Mouse (Mus musculus) 416B (cell line): ENCODE measurements around the gene Cog1.
A peak's percentile ranks its signal among the peaks of the same experiment; 100 is the strongest.

Experiments
- DNase-seq: peaks from one replicate; pipeline ENCODE4 v3.0.0; 2011; ENCODE audit warnings: low read depth

Cog1 gene

DNA sequence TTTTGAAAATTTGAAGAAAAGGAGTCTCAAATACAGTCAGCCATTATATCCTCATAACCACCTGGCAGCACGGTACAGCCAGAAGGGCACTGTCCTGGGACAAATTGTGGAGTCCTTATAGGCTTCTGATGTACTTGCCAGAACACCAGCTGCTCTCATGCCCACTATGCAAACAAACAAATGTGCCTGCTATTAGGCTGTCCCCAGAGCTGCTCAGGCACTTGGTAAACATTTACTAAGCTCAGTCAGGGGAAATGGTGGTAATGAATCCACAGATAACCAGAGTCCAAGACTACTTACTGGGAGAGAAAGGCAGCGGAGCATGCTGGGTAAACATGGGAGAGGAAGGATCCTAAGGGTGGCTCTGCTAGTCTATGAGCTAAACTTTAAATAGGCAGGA lies 18.2 kb downstream of the Cog1 start:
- DNase-seq: no peak

DNA sequence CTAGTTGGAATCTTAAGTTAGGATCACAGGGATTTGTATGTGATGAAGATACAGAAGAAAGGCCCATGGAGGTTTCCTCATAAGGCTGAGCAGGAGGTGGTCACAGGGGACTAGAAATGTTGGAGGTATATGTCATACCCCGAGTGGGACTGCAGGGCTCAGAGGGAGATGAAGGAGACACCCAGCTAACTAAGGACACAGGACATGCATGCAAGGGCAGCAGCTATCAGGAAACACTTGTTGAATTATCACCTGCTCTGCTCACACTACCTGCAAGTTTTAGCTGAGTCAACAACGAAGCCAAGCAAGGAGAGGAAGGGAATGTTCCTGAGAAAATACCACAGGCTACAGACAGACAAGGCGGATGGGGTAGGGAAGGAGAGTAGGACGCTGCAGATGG lies 18.7 kb downstream of the Cog1 start:
- no peak for DNase-seq

DNA sequence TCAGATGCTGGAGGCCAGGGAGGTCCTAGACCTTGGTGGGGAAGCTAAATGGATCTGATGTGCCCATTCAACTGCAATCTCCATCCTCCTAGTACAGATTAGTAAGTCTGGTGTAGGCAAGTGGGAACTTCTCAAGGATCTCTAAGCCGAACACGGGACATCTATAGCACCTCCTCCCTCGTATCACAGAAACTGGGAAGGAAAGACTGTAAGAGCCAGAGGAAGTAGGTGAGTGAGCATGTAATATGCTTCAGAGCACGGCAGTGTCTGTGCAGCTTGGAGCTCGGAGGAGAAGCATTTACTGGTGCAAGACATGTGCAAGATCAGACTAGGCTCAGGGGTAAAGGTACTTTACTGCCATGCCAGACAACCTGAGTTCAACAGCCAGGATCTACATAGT lies 19.9 kb downstream of the Cog1 start:
- no peak for DNase-seq

DNA sequence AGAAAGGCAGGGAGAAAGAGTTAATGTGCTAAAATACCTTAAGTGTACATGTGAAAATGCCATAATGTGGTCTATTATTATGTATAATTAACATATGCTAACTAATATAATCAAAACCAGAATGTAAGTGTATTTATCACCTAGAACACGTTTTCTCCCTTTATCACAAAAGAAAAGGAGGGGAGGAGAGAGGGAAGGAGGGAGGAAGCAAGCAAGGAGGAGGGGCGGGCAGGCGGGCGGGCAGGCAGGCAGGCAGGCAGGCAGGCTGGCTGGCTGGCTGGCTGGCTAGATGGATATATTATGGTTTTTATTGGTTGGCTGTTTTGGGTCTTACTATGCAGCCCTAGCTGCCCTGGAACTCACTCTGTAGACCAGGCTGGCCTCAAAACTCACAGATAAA lies 20.7 kb downstream of the Cog1 start:
- no peak for DNase-seq

DNA sequence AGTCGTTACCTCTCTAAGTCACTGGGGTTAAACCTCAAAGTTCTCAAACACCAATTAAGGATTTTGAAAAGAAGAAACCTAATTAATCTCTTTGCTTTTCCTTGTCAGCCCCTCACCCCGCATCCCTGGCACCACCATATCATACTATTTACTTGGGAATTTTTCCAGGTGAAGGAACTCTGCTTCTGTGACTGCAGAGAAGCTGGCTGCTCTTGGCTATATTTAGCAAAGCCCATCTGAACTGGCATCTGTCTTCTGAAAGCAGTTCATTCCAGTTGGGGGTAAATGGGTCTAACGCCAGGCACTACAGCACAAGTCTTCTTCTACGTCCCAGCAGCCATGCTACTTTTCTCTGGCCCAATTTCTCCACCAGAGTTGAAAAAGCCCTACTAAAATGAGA lies 24.6 kb downstream of the Cog1 start:
- DNase-seq: no peak

DNA sequence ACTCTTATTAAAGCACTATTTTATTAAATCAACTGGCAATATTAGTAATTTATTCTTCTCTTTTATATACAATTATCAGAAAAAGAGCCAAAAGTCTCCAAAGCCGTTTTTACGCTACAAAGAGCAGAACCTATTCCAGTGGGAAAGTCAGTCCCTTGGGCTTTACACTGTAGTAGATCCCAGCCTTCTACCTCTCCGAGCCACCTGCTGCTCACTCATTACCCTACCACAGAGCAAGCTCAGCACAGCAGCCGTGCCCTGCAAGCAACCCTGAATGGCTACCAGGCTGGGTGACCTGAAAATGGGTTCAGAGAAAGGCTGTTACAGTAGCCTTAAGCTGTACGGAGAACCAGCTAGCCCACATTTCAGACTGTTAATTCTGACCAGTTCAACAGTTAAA lies 25.6 kb downstream of the Cog1 start:
- DNase-seq: no peak

DNA sequence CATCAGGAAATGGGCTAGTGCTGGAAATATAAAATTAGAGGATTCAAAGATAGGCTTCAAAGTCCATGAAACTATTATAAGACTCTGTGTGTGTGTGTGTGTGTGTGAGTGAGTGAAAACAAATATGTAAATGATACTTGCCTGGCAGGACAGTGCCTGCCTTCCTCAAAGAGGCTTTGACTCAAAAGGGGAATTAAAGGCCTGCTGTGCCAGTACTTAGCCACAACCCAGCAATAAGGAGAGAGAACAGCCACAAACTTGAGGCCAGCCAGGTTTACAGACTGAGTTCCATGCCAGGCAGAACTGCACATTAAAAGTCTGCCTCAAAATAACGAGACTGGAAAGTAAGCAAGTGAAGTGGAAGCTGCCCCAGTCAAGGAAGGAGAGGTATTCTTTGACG lies 27.9 kb downstream of the Cog1 start:
- no peak for DNase-seq

DNA sequence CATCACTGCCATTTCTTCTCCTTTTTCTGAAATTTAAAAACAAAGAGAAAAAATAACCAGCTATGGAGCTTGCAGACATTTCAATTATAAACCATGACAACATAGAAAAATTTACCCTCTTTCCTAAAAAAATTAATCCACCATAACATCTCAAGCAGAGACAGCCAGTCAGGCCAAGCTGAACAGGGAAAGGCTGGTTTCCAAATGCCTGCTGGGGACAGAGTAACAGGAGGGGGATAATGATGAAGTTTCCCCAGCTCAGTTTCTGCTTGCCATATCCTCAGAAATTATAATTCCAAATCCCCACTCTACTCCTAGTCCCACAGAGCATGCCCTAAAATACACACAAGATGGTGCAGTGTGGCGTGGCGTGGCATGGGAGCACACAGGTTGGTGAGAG lies 28.4 kb downstream of the Cog1 start:
- DNase-seq: no peak

DNA sequence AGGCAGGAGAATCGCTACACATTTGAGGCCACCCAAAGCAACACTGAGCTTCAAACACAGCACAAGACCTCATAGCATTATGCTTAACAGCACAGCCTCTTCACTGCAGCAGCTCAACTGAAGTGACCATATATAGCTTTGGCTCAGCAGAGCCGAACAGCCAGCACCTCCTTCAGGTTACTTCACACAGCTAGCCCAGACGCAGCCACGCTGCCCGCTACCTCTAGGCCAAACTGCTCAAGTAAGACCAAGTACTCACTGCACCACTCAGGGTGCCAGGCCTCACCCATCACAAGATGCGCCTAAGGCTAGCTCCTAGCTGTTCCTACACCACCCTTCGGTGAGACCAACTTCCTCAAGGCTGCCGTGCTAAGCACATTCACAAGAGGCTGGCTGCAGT lies 29.4 kb downstream of the Cog1 start:
- peak; percentile 32 for DNase-seq

DNA sequence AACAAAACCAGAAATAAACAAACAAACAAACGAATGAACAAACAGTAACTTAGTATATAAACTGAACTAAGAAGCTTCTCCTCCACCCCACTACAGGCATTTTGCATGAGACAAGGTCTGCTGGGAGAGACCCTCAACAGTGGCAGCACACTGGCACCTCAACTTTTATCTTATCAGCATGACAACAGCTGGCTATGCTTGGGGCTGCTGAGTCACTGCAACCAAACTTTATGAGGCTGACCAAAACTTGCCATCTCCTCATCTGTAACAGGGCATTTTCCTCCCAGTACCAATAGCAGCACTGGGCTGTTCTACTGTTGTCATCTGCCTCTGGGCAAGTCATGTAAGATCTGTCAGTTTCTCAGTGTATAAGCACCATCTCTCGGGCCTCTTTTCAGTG lies 32.0 kb downstream of the Cog1 start:
- peak; percentile 84 for DNase-seq

DNA sequence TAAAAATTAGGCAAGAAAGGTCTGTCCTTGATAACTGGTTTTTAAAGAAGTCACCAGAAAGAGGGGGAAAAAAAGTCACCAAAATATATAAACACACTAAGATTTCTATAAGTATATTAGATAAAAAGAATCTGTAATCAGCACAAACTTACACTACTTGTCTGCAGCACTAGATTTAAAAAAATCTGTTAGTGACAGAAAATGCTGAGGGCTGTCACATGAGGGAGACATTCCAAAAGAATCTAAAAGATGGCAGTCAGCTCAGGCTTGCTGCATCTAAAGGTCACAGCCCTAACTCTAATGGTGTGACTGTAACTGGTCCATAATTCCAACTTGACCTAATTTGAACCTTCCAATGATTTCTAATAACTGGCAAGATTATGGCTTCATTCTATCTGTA lies 33.0 kb downstream of the Cog1 start:
- DNase-seq: peak; percentile 35

DNA sequence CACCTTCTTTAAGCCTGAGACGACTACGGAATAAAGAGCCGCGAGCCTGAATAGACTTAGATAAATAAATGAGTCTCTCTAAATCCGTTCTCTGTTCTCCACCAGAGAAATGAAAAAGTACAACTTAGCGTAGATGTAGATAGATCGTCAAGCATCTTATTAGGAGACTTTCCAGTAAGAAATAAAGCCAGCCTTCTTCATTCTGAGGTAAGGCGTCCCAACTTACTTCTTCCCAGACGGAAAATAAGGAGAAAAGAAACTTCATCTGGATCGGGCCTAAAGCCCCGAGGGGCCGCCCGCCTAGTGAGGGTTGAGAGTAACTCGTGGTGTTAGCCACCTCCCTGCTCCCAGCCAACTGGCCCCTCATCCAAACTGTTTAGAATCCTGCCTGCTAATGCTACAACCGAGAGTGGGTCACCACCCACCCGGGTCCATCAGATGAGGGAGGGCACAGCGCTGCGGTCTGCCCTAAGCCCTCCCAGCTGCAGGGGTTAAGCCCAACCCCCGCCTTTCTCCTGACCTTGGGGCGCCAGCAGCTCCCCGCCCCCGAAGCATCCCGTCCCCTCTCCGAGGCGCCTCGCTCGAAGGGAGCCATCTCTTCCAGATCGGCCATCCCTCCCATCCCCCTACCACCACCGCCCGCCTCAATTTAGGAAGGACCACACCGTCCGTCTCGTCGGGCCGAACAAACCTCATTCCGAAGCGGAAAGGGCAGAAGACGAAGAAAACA lies 34.1 kb downstream of the Cog1 start:
- peak; percentile 81 for DNase-seq

DNA sequence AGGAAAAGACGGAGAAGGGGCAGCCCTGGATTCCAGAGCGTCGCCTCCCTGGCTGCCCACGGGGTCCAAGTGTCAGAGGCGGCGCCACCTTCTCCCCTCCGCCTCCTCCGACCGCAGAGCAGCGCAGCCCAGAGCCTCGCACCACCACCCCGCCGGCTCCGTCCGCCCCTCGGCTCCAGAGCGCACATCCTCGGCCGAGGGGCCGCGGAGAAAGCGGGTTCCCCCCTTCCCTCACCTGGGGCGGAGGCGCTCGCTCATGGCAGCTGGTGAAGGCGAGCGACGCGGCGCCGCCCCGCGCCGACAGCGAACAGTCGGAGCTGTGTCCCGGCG lies 34.6 kb downstream of the Cog1 start:
- DNase-seq: no peak

DNA sequence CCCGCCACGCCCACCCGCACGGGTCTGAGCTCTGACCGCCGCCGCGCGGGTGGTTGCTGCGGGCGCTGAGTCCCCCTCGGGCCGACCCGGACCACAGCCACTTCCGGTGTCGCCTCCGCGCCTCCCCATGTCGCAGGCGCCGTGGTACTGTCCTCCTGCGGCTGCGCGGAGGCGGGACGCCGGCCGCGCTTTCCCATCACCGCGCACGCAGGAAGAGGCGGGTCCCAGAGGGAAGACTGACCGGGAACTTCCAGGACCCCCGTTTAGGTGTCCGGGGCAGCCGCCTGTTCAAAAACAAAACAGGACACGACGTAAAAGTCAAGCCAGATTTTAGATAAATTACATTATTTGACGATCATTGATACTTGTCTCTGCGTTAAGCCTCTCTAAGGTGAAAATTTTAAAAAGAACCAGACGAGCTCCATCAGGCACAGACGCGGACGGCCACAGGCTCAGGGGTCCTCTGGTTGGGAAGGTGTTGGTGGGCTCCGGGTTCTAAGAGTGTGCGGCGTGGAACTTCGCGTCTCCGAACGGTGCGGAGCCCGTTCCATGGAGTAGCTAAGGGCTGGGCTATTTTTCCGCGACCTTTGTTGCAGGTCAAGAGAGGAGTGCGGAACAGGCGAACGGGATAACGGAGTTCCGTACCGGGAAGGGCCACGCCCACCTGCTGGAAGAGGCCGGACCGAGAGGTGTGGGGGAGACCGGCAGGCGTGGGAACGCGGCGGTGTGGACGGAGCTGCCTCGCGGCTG lies 35.2 kb downstream of the Cog1 start, which contains the start of the genes Fam104a and D11Wsu47e:
Gene Fam104a, minus strand, starts transcription at position 199 of the 750 bp plus-strand sequence.
Gene D11Wsu47e, plus strand, starts transcription at position 456 of the 750 bp plus-strand sequence.
- peak; percentile 96 for DNase-seq

DNA sequence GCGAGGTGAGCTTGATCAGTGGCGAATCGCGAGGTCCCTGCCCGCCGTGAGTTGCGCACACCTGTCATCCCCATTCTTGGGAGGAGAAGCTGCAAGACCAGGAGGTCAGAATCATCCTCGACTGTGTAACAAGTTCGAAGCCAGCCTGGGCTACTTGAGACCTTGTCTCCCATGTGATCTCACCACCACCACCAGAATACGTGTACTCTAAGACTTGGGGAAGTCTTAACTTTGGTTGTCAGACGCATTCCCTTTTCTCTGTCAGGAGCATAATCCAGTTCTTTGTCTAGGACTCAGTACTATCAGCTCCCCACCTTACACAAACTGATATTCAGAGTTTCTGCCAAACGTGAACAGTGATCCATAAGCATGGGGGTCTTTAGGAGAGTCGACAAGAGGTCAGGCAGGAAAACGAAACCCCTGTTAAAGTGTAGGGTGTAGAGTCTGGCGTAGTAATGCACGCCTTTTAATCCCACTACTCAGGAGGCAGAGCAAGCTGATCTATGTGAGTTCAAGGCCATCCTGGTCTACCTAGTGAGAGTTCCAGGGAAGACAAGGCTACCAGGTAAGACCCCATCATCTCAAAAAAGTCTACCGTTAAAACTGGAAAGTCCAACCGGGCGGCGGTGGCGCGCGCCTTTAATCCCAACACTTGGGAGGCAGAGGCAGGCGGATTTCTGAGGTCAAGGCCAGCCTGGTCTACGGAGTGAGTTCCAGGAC lies 35.9 kb downstream of the Cog1 start:
- DNase-seq: no peak

DNA sequence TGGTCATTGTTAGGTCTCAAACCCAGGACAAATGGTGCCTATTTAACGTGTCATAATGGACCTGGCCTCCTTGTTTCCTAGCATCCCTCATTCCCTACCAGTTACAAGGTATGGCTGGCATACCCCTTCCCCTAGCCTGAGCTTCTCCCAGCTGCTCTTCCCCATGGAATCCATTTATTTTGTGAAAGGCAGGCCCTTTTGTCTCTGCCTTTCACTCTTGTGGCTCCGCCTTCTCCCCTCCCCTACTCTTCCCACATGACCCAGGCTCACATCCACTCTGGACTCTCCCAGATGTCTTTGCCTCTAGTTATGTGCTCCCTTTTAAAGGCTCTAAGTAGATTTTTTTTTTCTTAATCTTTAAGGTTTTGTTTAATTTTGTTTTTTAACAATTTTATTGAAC lies 38.1 kb downstream of the Cog1 start:
- DNase-seq: no peak

DNA sequence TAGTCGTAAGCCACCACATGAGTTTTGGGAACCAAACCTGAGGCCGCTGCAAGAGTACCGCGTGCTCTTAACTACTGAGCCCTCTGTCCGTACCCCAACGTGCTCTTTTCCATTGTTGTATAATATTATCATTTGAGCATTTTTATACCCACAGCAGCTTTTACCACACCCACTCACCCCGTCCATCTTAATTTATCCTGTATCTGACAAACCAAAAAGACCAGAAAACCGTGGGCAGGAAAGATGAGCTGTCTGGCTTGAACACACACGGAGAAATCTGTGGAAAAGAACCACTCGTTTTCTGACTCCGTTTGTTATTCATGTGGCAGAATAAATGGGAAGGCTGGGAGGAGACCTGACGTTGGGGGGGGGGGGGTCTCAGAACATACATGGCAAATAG lies 41.5 kb downstream of the Cog1 start:
- DNase-seq: no peak

DNA sequence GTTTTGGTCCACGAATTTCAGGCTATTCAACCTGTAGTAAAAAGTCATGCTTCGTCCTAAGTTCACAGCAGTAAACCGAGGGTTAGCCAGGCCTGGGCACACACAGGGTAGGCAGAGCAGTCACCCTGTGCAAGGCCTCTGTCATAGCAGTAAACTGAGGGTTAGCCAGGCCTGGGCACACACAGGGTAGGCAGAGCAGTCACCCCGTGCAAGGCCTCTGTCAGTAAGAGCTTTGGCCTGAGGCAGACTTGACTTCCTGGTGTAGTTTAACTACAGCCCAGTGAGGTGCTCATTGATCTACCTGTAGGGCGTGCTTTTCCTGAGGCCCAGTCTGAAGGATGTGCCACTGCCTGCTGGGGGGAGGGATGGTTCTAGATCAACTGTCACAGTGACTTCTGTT lies 42.3 kb downstream of the Cog1 start:
- no peak for DNase-seq

DNA sequence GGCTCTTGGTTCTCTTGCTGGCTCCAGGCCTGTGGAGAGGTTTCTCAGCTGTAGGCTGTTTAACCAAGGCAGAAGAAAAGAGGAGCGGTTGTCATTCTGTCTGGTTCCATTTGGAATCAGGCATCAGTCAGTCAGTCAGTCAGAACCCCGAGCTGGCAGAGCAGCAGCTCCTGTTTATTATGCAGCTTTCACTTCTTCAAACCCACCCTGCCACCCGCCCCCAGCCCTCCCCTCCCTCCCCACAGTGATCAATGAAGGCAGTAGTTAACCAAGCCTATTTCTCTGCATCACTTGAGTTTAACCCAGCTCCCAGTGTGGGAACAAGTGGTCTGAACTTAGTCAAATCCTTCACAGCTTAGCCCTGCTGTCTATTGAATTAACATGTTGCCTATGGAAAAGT lies 42.9 kb downstream of the Cog1 start:
- DNase-seq: no peak

DNA sequence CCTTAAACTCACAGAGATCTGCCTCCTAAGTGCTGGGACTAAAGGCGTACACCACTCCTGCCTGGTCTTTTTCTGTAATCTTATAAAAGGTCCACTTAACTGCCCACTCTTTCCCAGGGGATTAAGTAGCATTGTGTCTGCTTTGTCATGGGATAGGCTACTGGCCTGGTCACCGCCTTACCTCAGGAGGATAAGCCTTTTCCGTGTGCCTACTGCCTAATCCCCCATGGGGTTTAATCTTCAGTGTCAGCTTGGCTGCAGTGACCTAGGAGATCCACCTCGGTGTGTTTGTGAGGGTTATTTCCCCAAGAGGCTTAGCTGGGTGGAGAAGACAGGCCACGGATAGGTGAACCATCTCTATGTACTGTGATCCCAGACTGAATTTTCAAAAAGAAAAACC lies 48.6 kb downstream of the Cog1 start:
- no peak for DNase-seq

DNA sequence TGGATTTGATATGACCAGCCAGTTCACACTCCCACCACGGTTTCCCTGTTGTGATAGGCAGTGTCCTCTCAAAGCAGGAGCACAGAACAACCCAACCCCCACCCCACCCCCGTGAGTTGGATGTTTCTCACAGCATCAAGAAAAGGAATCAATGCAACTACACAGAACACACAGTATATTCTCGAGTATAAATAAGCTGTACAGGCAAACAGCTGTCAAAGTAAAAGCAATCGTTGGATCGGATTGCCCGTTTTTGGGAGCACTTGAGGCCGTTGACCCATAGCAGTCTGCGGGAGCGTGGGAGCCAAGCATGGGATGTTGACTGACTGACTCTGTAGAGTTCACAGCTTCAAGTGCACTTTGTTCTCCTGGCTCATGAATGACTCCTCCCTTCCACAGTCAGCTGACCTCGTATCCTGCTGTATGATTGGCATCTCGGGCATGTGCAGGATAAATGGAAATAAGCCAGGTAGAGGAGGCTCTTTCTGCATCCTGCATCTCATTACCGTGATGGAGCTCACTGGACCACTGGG lies 49.1 kb downstream of the Cog1 start:
- no peak for DNase-seq

DNA sequence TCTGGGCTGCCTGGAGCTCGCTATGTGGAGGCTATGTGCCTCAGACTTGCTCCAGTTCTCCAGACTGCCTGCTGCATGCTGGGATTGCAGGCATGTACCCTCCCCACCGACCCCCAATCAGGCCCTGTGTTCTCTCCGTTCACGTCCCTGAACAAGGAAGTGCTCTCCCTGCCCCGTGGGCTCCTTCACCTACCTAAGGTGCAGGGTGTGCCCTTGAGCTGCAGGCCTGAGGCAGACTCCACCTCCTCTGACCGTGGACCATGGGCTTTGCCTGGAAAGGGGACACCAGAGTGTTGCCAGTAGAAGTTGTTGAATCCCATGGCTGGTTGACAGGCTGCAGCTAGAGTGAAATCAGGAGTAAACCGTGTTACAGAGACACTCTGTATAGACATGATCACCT lies 50.7 kb downstream of the Cog1 start:
- no peak for DNase-seq

DNA sequence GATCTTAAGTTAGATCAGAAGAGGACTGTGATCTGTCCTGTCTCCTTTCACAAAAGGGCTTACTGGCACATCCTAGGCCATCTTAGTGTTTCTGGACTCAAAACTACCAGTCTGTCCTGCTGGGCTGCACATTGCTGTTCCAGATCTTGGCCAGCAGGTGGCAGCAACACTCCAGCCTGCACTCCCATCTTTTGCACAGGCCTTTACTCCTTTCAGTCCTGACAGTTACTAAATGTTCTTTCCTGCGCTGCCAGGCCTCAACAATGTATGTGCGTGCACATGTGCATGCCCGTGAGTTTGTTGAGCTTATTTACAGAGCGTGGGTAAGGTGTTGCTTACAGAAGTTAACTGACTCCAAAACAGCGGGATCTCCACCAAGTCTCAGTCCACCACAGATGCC lies 54.8 kb downstream of the Cog1 start:
- peak; percentile 71 for DNase-seq
